Mouse (Mus musculus) adipocyte (in vitro differentiated cells): ENCODE results near the gene Eri2.
"Not testable (repeated sequence)": the region's sequence is repeated elsewhere in the genome, so short reads cannot be mapped to it uniquely, and the experiment has no call there.

Source experiments
- DNase-seq: peaks from one replicate; pipeline ENCODE4 v3.0.0-alpha.2; 2016; ENCODE audit warnings: low spot score

Eri2 gene

GRCm38 (mm10) chr7:119739798-119740468 lies 53.9 kb downstream of the Eri2 start:
- not testable (repeated sequence) for DNase-seq

DNA sequence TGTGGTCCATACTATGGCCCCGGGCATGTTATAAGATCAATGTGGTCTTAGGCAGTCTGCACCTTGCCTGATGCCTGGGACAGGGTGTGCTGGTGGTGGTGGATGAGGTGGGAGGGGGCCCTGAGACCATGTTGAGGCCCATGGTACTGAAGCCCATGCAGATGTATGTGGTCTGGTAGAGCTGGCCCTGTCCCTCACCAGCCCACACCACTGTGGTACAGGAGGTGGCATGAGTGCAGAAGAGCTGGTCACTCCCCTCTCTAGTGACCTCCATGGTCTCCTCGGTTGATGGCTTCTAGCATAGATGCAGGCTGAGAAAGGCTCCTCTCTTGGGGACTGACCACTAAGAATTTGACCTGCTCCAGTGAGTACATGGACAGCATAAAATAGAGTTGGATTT lies 55.0 kb downstream of the Eri2 start:
- no peak for DNase-seq

GRCm38 (mm10) chr7:119731262-119731661 lies 62.6 kb downstream of the Eri2 start:
- peak; percentile 51 for DNase-seq

DNA sequence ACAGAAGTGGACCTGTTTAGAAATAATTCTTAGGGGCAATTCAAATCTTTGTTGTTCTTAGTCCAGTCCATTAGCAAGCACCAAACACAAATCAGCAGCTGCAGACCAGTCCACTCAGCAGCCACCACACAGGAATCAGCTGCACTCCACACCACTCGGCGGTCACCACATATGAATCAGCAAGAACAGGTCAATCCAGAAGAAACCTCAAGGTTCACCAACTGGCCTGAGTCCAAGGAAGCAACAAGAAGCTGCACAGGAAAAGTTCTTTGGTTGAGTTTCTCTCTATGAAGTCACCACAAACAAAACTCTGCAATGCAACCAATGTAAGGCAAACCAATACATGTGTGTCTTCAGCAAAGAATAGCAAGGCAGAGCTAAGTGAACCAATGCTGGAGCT lies 66.2 kb downstream of the Eri2 start:
- DNase-seq, result no peak

DNA sequence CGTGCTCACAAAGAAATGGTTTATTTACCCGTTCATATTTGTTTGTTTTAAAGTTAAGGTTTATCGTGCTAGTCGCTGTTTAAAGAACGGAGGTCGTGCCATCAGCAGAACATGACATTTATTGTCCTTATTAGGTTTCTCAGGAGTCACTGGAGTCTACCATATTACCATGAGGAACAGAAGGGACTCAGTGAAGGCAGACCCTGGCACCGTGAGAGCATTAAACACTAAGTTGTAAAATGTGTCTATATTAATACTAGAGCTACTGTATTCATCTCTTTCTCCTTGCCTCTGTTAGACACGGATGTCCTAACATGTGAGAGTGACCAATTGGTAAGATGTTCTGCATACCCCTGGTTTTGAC lies 72.9 kb downstream of the Eri2 start:
- DNase-seq, result no peak

DNA sequence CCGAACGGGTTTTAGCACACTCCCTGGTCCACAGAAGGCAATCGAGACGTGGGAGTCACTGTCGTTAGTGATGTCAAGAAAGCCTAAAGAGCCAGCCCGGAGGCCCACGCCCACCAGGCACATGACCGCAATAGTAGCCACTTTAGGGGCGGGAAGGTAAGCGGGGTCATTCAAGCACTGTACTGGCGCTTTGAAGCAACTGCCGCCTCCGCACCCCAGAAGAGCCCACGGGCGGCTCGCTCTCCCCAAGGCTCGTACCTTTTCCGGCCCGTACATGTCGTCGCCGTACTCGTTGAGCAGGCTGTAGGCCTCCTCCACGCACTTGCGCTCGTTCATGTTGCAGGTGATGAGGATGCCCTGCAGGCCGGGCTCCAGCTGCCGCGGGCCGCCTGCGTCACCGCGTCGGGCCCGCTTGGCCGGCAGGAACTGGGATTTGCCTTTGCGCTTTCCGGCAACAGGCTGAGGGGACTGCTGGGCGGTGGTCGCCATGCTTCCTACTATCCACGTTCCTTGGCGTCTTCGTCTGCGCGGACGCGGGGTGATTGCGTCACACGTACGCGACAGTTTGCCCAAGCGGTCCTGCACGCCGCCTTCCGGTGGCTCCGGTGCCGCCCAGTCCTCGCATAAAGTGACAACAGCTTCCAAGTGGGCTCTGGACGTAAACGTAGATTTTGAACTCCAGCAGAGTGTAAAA lies 73.5 kb downstream of the Eri2 start, which contains the start of gene Thumpd1:
Gene Thumpd1 (minus strand): TSS at position 546 of the 694 bp plus-strand sequence.
- peak; percentile 83 for DNase-seq
